Mouse (Mus musculus) frontal cortex, adult (tissue): ENCODE measurements around the gene Emp3.
A peak's percentile ranks its signal among the peaks of the same experiment; 100 is the strongest.
"Not testable (repeated sequence)": the region's sequence is repeated elsewhere in the genome, so short reads cannot be mapped to it uniquely, and the experiment has no call there.

Experiments used
- ATAC-seq: cut with Nextera tagmentation; 2 replicates; pipeline ENCODE4 v1.9.2; 2017; ENCODE audit warnings: mild to moderate bottlenecking, moderate library complexity, mixed read lengths; ENCODE audit not compliant: low TSS enrichment

The Emp3 gene

DNA sequence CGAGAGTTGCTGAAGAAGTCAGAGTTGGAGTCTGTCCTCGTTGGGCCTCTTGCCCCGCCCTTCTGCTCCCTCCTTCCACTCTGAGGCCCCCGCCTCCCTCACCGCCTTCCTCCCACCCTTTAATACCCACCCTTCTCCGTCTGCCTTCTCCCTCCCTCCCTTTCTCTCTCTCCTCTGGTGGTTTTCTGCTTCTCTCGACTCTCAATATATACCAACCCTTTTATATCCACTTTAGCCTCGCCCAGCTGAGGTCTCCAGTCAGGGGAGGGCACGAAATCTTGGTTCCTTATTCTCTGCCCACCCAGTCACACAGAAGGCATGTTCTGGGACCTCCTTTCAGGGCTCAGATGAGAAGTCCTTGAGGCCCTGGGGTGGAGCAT is at the start of gene Emp3:
Gene Emp3 (minus strand): TSS at position 163 of the 380 bp plus-strand sequence.
- ATAC-seq = no peak

GRCm38 (mm10) chr7:45956611-45957010 is 35.4 kb upstream of the Emp3 start:
- no peak for ATAC-seq

- peak; percentile 38; the same call in 1 of the 2 replicates for ATAC-seq
Measured at GRCm38 (mm10) chr7:45949061-45949460, 27.9 kb upstream of the Emp3 start.

DNA sequence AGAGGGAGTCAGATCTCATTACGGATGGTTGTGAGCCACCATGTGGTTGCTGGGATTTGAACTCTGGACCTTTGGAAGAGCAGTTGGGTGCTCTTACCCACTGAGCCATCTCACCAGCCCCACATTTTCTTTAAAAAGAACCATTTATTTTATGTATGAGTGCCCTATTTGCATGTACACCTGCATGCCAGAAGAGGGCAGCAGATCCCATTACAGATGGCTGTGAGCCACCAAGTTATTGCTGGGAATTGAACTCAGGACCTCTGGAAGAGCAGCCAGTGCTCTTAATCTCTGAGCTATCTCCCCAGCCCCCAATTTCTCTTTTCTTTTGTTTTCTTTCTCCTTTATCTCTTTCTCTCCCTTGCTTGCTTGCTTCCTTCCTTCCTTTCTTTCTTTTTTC is 22.1 kb upstream of the Emp3 start:
- ATAC-seq = not testable (repeated sequence)

DNA sequence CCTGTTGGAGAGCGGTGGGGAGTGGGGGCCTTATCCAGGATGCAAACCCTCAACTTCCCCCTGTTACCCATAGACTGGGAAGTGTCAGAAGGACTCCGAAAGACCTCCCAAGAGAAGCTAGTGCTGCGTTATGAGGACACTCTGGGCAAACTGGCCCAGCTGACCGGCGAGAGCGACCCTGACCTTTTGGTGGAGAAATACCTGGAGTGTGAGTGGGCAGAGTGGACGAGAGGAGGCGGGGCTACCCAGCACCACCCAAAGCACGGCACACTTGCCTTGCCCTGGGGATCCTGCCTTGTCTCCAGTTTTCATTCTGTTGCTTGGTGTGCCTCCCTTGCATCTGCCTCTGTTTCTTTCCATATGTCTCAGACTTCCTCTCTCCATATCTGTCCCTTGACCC is 20.8 kb upstream of the Emp3 start:
- ATAC-seq = no peak

DNA sequence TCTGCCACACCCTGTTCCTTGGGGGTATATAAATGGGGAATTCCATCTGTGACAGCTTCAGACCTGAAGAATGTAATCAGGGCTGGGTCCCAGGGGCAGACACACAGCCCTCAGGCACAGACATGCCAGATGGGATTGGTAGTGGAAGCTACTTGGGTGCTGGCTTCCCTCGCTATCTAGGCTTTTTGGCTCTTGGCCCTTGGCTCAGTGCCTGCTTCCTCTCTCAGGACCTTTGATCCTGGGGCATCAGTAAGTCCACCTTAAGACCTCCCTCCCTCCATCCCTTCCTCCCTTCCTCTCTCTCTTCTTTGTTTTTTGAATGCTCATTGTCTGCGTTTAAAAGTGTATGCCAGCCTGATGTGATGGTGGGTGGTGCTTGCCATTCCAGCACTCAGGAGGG is 18.6 kb upstream of the Emp3 start:
- ATAC-seq = no peak

DNA sequence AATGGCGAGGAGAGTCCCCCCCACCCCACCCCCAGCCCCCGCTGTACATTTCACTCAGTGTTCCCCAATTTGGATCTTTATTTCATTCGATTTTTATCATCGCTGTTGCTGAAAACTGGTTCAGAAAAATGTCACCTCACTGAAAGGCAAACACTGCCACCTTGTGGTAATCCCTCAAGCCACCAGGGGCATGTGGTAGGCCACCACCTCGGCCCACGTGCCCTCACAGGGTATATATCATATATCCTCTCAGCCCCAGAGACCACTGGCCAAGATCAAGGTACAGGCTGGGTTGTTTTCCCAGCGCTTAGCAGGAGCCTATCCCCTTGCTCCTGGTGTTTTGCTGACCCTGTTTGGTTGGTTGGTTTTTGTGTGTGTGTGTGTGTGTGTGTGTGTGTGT is 13.9 kb upstream of the Emp3 start:
- no peak for ATAC-seq

GRCm38 (mm10) chr7:45933766-45934165 is 12.6 kb upstream of the Emp3 start:
- not testable (repeated sequence) for ATAC-seq

GRCm38 (mm10) chr7:45929688-45930087 is 8.5 kb upstream of the Emp3 start:
- ATAC-seq = no peak

DNA sequence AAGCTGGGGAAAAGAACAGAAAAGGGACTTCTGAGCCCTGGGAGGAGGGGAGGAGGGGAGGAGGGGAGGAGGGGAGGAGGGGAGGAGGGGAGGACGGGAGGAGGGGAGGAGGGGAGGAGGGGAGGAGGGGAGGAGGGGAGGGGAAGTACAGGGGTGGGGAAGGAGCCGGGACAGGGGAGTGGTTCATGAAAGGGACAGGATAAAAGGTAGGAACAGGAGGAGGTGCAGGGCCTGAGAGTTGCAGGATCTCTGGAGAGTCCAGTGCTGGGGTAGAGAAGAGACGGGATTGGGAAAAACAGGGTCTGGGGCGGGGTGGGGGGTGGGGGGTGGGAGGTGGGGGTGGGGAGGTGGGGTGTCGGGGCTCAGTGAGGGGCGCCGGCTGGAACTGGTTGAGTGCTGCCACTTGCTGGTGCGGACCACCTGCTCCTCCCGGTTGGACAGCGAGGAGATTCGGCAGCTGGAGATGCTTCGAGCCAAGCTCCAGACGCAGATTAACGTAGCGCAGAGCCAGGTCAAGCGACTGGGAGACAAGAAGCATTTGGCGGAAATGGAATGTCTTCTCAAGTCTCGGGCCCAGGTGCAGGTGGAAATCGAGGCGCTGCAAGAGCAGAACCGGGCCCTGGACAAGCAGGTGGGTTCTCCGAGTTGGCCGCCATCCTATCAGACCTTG is 7.6 kb upstream of the Emp3 start:
- ATAC-seq = no peak

DNA sequence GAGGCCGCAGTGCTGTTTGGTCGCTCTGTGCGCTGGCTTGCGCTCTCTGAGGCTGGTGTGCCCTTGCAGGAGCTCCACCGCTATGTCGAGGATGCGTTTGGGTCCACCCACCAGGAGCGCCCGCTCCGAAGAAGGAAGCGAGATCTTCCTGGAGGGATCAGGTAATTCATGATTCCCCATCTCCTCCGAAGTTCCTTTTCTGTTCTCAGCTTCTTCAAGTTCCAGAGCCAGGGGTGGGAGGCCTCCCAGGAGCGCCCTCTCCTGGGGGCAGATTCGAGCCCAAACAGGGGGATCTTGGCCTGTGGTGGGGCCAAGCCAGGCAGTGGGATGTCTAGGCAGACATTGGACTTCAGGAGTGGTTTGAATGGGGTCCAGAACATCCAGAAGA is 3.2 kb upstream of the Emp3 start:
- ATAC-seq = no peak

DNA sequence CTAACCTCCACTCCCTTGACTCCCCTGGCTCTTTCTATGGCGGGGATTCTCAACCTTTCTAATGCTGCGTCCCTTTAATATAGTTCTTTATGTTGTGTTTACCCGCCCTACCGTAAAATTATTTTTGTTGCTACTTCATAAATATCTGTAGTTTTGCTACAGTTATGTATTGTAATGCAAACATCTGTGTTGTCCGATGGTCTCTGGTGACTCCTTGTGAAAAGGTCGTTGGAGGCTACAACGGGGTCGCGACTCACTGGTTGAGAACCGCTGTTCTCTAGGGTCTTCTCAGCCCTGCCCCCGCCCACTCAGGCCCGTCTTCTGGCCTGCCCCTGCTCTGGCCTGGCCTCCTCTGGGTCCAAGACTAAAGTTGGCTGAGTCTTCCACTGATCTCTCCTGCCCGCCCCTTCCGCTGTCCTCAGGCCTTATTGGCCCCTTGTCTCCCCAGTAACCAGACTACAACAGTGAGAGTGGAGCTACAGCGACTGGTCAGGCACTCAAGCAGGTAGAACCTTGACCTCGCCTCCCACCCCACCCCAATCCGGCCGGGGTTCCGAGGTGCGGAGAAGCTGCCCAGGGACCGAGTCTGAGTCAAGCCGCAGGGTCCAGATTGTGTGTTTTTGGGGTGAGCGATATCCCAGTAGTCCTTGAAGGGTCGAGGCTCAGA is 2.7 kb upstream of the Emp3 start, which contains the start of gene Ccdc114:
Gene Ccdc114 (plus strand): TSS at position 311 of the 667 bp plus-strand sequence.
- 0 out of 2 replicates have a peak, but pooled peaks have one; percentile 10 for ATAC-seq

- peak; percentile 90 for ATAC-seq
Measured at GRCm38 (mm10) chr7:45922928-45923761, 1.9 kb upstream of the Emp3 start.

DNA sequence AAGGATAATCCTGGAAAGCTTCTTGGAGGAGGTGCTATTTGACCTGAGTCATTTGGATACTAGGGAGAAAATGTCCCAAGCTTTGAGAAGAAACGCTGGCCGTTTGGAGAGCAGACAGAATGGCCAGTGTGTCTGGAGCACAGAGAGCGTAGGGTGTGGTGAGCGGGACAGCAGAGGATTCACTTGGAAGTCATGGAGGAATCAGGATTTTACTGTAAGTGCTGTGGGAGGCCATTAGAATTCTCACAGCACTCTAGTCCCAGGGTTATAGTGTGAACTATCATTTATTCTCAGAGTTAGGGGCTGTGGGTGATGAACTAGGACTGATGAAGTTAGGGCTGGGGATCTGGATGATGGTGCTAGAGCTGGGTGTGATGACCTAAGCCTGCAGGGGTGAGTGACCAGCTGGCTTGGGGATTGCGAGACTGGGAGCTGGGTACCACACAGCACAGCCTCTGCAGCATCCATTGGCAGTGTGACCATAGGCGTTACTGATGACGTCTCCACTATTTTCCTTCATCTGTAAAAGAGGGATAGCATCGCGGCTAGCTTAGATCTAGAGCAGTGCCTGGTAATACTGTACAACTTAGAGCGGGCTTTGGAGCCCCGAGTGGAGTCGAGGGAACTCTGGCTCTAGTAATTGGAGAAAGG is 871 bp upstream of the Emp3 start:
- no peak for ATAC-seq

- ATAC-seq = no peak
Measured at GRCm38 (mm10) chr7:45920583-45921241, 492 bp downstream of the Emp3 start.

- no peak for ATAC-seq
Measured at GRCm38 (mm10) chr7:45919761-45920160, 1.4 kb downstream of the Emp3 start.

- no peak for ATAC-seq
Measured at GRCm38 (mm10) chr7:45919083-45919671, 2.0 kb downstream of the Emp3 start.

DNA sequence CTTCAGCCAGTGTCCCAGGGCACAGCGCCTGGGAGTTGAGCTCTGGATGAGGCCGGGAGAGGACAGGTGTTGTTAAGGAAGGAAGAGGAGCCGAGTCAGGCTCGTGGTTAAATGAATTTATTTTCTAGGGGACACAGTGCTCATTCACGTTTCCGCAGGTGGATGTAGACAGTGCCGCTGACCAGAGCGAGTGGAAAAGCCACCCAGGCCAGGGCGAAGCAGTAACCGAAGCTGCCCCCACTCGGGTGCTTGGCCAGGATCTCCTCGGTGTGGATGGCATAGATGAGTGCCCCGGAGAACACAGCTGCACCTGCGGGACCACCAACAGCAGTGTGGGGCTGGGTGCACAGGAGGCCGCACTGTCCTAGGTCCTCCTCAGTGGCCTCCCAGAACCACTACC is 3.3 kb downstream of the Emp3 start:
- ATAC-seq = no peak

DNA sequence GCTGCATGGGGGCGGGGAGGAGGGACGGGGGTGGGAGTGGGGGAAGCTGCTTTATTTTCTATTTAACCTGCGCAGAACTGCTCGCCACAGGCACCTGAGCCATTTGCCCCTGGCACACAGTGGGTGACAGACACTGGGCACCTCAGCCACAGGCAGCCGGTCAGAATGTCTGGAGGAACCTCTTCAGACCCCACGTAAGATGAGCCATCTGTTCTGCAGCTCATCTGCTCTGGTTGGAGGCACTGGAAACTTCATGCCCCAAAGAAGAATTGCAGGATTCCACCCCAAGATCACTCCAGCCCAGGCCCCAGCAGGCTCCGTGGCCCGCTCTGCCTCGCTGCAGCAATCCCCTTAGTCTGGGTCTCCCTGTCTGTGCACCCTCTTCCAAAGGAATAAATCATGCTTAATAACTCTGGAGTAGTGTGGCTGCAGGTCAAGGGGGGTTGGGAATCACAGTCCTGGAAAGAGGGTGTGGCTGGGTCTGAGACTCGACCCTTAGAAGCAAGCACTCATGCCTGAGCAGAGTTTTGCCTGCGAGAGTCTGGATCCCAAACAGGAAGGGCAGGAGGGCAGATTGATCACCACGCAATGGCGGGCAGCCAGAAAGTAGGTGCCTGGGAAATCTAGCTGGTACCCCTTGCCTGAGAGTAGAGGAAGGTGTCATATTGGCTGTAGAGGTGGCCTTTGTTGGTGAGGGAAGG is 4.0 kb downstream of the Emp3 start:
- ATAC-seq = no peak
